11 mouse cellular contexts compared by ENCODE assay signal in the genomic region with DNA sequence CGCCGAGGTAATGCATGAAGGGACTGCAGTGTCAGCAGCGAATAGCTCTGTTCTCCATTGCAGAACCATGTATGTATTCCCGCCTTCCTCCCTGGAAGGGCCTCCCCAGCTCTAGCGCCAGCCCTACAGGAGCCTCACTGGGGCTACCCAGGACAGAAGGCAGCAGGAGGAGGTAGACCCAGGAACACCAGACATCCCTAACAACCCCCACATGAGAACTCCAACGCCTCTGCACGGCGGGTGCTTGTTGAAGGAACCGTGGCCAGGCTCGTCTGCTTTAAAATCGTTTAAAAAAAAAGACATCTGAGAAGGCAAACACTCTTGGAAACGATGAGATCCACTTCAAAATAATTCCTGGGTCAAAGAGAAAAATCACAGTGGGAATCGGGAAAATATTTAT.
"Had no signal": no experiment of that assay in that cellular context is flagged by ENCODE, and none has a peak within 500 bp of the region (broad histone marks: within the 10 kb centered on the region; RNA-seq: fewer than 3 reads in every experiment).

No protein-coding gene starts in this region.

- H3K4me1 ChIP-seq: liver, embryonic 13.5 days had no signal

- H3K36me3 ChIP-seq: liver, embryonic 13.5 days had no signal

- H3K4me3 ChIP-seq: liver, embryonic 13.5 days had no signal

- H3K9me3 ChIP-seq: liver, embryonic 13.5 days had no signal

- H3K27me3 ChIP-seq: liver, embryonic 13.5 days had no signal

- DNase-seq: kidney, adult 18-20 months; kidney, adult 9 months; kidney, postnatal 14 days; kidney, postnatal 4 days; liver, embryonic 13.5 days; lung, adult 2 months; lung, postnatal 14 days; lung, postnatal 4 days; midbrain, embryonic 14.5 days; thymus, adult 18-20 months; thymus, postnatal 36 days had no signal

- H3K27ac ChIP-seq: liver, embryonic 13.5 days had no signal
